Comparison of ENCODE assay signal across 26 mouse cellular contexts in the genomic region with DNA sequence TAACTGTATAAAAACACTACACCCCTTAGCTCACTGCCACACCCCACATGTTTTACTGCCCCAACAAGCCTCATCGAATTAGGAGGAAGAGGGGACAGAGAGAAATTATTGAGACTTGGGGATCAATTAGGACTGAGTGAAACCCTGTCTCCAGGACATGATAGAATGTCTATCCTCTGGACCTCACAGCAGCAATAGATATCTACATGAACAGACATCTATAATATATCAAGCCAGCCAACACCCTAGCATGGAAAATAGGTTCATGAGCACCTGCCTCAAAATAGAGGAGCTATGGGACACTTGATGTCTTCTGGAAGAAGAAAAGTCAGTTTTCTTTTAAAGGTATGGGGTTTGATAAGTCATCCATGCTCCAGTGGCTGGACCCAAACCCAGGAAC.
DNase-seq lines count a peak whose midpoint lies in the region; ATAC-seq and TF ChIP-seq lines count a peak whose summit lies in the region.
"Had no signal": no experiment of that assay in that cellular context is flagged by ENCODE, and none has a peak within 500 bp of the region (broad histone marks: within the 10 kb centered on the region; RNA-seq: fewer than 3 reads in every experiment).

No protein-coding gene starts in this region.

- H3K4me1 ChIP-seq in liver, embryonic 14.5 days (replicated peaks; ENCODE audit: control insufficient read depth in 2 of 2, insufficient read depth in 2 of 2, low read length in 1 of 2): peaks cover 12 to 16% of the 10 kb centered on the region in 2 experiments
- H3K4me1 ChIP-seq in liver, postnatal 0 days (ENCODE audit: insufficient read depth): no peaks in the 10 kb centered on the region
- H3K4me1 ChIP-seq: embryonic facial prominence, embryonic 10.5 days; embryonic facial prominence, embryonic 13.5 days; heart, embryonic 10.5 days; heart, embryonic 13.5 days; hindbrain, embryonic 12.5 days; hindbrain, embryonic 15.5 days had no signal

- no peak for DNase-seq in liver, embryonic 14.5 days (ENCODE audit: low read depth in 3 of 3, low spot score in 3 of 3)
- DNase-seq in liver, postnatal 0 days: no peak
- no peak for DNase-seq in adrenal gland, postnatal 10 days
- no peak for DNase-seq in frontal cortex, postnatal 36 days (ENCODE audit: low spot score in 2 of 2)
- DNase-seq in kidney, adult 9 months: no peak
- DNase-seq: adrenal gland, adult 2 months; adrenal gland, postnatal 25 days; cerebellum, adult 11-12 months; cerebellum, adult 8-10 months; cerebellum, postnatal 10 days; cerebellum, postnatal 36 days; embryo, embryonic 11 days; forebrain, postnatal 0 days; gastrocnemius, postnatal 25 days; heart, adult 2 months; heart, postnatal 14 days had no signal

- H3K4me3 ChIP-seq in liver, embryonic 14.5 days (ENCODE audit: insufficient read depth in 1 of 2, low read depth in 2 of 2, low read length in 2 of 2): no peak overlapping the region
- H3K4me3 ChIP-seq in liver, postnatal 0 days (ENCODE audit: low read depth, low read length): no peak overlapping the region
- H3K4me3 ChIP-seq: embryonic facial prominence, embryonic 10.5 days; embryonic facial prominence, embryonic 13.5 days; heart, adult 2 months; heart, embryonic 10.5 days; heart, embryonic 13.5 days; hindbrain, embryonic 12.5 days; hindbrain, embryonic 15.5 days had no signal

- H3K9me3 ChIP-seq in liver, embryonic 14.5 days (ENCODE audit: control insufficient read depth, low read length): no peaks in the 10 kb centered on the region
- no peaks in the 10 kb centered on the region for H3K9me3 ChIP-seq in liver, postnatal 0 days (ENCODE audit: low read length)
- H3K9me3 ChIP-seq: embryonic facial prominence, embryonic 10.5 days; embryonic facial prominence, embryonic 13.5 days; heart, embryonic 10.5 days; heart, embryonic 13.5 days; hindbrain, embryonic 12.5 days; hindbrain, embryonic 15.5 days had no signal

- TF ChIP-seq CTCF in liver, embryonic 14.5 days (IDR thresholded peaks at IDR 0.05; ENCODE audit: low read depth): no peak
- no peak for TF ChIP-seq CTCF in liver, postnatal 0 days (IDR thresholded peaks at IDR 0.05; ENCODE audit: low read depth)

- no peak for TF ChIP-seq EP300 in liver, embryonic 14.5 days (IDR thresholded peaks at IDR 0.05; ENCODE audit: low read depth)
- TF ChIP-seq EP300 in liver, postnatal 0 days (IDR thresholded peaks at IDR 0.05; ENCODE audit: low read depth): no peak

- no peak overlapping the region for H3K27ac ChIP-seq in liver, embryonic 14.5 days
- 0 out of 2 replicates have a peak overlapping the region, but pooled peaks have one; percentile 18 for H3K27ac ChIP-seq in liver, postnatal 0 days (ENCODE audit: low read depth)
- H3K27ac ChIP-seq: embryonic facial prominence, embryonic 10.5 days; embryonic facial prominence, embryonic 13.5 days; heart, embryonic 10.5 days; heart, embryonic 13.5 days; hindbrain, embryonic 12.5 days; hindbrain, embryonic 15.5 days had no signal

- no peaks in the 10 kb centered on the region for H3K27me3 ChIP-seq in liver, embryonic 14.5 days (ENCODE audit: control insufficient read depth, insufficient read depth, low read length)
- H3K27me3 ChIP-seq in liver, postnatal 0 days (ENCODE audit: insufficient read depth, low read length): no peaks in the 10 kb centered on the region
- H3K27me3 ChIP-seq: embryonic facial prominence, embryonic 13.5 days; heart, embryonic 13.5 days; hindbrain, embryonic 12.5 days; hindbrain, embryonic 15.5 days had no signal

- 59% methylated on average over 1 of the region's 1 CpGs for WGBS in liver, embryonic 14.5 days (ENCODE audit: insufficient replicate concordance)
- 79% methylated on average over 1 of the region's 1 CpGs for WGBS in liver, postnatal 0 days (ENCODE audit: insufficient replicate concordance)

- 0 out of 2 replicates have a peak, but pooled peaks have one; percentile 38 for ATAC-seq in erythroblast, adult 5-6 weeks (replicated peaks; ENCODE audit: low FRiP score, poor library complexity, severe bottlenecking)
- peak; percentile 55 for ATAC-seq in erythroid progenitor cell, adult 5-6 weeks (replicated peaks; ENCODE audit: low FRiP score, poor library complexity, severe bottlenecking)
- ATAC-seq in liver, embryonic 14.5 days (ENCODE audit: insufficient read depth): 0 out of 2 replicates have a peak, but pooled peaks have one; percentile 40
- ATAC-seq in liver, postnatal 0 days: no peak
- ATAC-seq: CD4-positive, CD25-positive, alpha-beta regulatory T cell, adult 4 months; forebrain, embryonic 14.5 days; forebrain, postnatal 0 days had no signal

- no peak overlapping the region for H3K9ac ChIP-seq in liver, embryonic 14.5 days (replicated peaks)
- H3K9ac ChIP-seq in liver, postnatal 0 days (replicated peaks): no peak overlapping the region
- H3K9ac ChIP-seq: embryonic facial prominence, embryonic 13.5 days; forebrain, postnatal 0 days; heart, embryonic 13.5 days; hindbrain, embryonic 12.5 days; hindbrain, embryonic 15.5 days had no signal

- no peak overlapping the region for H3K4me2 ChIP-seq in liver, embryonic 14.5 days (ENCODE audit: low read depth)
- H3K4me2 ChIP-seq in liver, postnatal 0 days (ENCODE audit: low read depth, low read length): no peak overlapping the region
- H3K4me2 ChIP-seq: embryonic facial prominence, embryonic 13.5 days; heart, embryonic 13.5 days; hindbrain, embryonic 12.5 days; hindbrain, embryonic 15.5 days had no signal

- no peaks in the 10 kb centered on the region for H3K36me3 ChIP-seq in liver, embryonic 14.5 days (replicated peaks; ENCODE audit: control insufficient read depth, insufficient read depth, low read depth)
- H3K36me3 ChIP-seq in liver, postnatal 0 days (replicated peaks; ENCODE audit: insufficient read depth, low read length): no peaks in the 10 kb centered on the region
- H3K36me3 ChIP-seq: embryonic facial prominence, embryonic 10.5 days; embryonic facial prominence, embryonic 13.5 days; heart, embryonic 10.5 days; heart, embryonic 13.5 days; hindbrain, embryonic 12.5 days; hindbrain, embryonic 15.5 days had no signal
